Mouse (Mus musculus) neural tube, embryonic 11.5 days (tissue): ENCODE results near the gene Zbbx. TPM values are rescaled to one million over a fixed set of nuclear protein-coding genes. Genes with fewer than 3 reads are reported as not detected.

Source experiments
- ATAC-seq: fragments of 200-750 bp; cut with Nextera tagmentation; 2 replicates; pipeline ENCODE4 v1.8.0; 2017; ENCODE audit warnings: moderate number of reproducible peaks, mild to moderate bottlenecking, moderate TSS enrichment, moderate library complexity; ENCODE audit not compliant: insufficient read depth, low FRiP score, low TSS enrichment
- DNase-seq: peaks from one replicate; pipeline ENCODE4 v3.0.0-alpha.2; 2015; ENCODE audit warnings: low spot score
- H3K27ac ChIP-seq: fragments of 300-500 bp; sonication (generic); 2 replicates; pipeline ENCODE4 v1.5.1; 2014; ENCODE audit warnings: low read depth, mild to moderate bottlenecking, low read length
- H3K27me3 ChIP-seq: fragments of 300-500 bp; sonication (generic); 2 replicates; pipeline ENCODE4 v1.6.1; 2014; ENCODE audit warnings: mild to moderate bottlenecking, low read length, mixed read lengths; ENCODE audit not compliant: control insufficient read depth, insufficient read depth
- H3K36me3 ChIP-seq: fragments of 300-500 bp; sonication (generic); 2 replicates; pipeline ENCODE4 v1.6.1; 2014; ENCODE audit warnings: mild to moderate bottlenecking, low read length, moderate library complexity, mixed read lengths; ENCODE audit not compliant: control insufficient read depth, insufficient read depth
- H3K4me1 ChIP-seq: fragments of 300-500 bp; sonication (generic); 2 replicates; pipeline ENCODE4 v1.6.1; 2014; ENCODE audit warnings: low read length, mixed read lengths; ENCODE audit not compliant: control insufficient read depth, insufficient read depth
- H3K4me2 ChIP-seq: fragments of 300-500 bp; sonication (generic); 2 replicates; pipeline ENCODE4 v1.6.1; 2014; ENCODE audit warnings: low read depth, mild to moderate bottlenecking, moderate library complexity
- H3K4me3 ChIP-seq: fragments of 300-500 bp; sonication (generic); 2 replicates; pipeline ENCODE4 v1.5.1; 2014; ENCODE audit warnings: low read depth, low read length
- H3K9ac ChIP-seq: fragments of 300-500 bp; sonication (generic); 2 replicates; pipeline ENCODE4 v1.6.1; 2014; ENCODE audit warnings: mild to moderate bottlenecking, low read length
- H3K9me3 ChIP-seq: fragments of 300-500 bp; sonication (generic); 2 replicates; pipeline ENCODE4 v1.6.1; 2016; ENCODE audit warnings: low read length; ENCODE audit not compliant: control insufficient read depth
- WGBS: fragments of 180-500 bp; shearing (Covaris S2); extraction: QIAGEN DNeasy Blood & Tissue Kit; methylation state at CpG from one replicate; pipeline ENCODE4 v1.1.7; 2014; 5-methylcytosine and 5-hydroxymethylcytosine counted together
- polyA plus RNA-seq: library from polyadenylated mRNA; unstranded; fragments of >200 nt; fragmentation: Nextera tagmentation; extraction: Ambion mirVana; gene quantifications from 2 replicates; pipeline ENCODE4 v1.2.1, GENCODE M21; 2014

Gene Zbbx
- not detected in 2 replicates for polyA plus RNA-seq

DNA sequence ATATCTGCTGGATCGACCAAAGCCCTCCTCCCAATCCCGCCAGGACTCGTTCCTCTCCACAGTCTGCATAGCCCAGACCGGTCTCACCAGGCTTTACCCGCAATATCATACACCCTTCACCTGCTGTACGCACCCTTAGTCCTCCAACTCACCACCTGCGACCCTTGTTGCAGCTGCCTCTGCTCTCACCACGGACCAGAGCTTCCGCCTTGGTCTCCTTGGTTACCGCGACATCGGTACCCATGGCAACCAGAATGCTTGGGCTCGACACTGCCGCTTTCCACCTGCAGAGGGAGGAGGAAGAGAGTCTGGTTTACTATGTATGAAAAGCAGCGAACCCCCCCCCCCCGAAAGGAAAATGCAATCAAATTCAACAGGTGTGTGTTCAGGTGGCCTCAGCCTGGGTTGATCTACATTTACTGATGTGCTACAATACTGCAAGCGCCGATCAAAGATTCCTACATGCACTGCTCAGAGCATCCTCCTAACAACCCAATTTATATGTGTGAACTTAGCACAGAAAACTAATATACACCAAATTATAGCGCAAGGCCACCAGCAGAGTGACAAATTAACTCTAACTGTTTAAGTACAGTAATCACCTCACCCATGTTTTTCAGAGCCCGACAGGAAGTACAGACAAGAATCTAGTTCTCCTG is at the start of gene Zbbx:
Zbbx (minus strand) TSS at position 197 of the 659 bp plus-strand sequence.
- peak; percentile 96 for ATAC-seq
- no peak within 1 kb of the TSS for H3K9ac ChIP-seq
- 17% methylated on average over 20 of the region's 20 CpGs for WGBS
- no peaks in the 10 kb centered on the region for H3K27me3 ChIP-seq
- peak; percentile 83 for DNase-seq
- H3K36me3 ChIP-seq: no peaks in the 10 kb centered on the region
- H3K4me1 ChIP-seq: no peaks in the 10 kb centered on the region
- no peak within 1 kb of the TSS for H3K27ac ChIP-seq
- H3K4me3 ChIP-seq: peak within 1 kb of the TSS; percentile 23
- H3K9me3 ChIP-seq: no peaks in the 10 kb centered on the region
- peak within 1 kb of the TSS; percentile 46 for H3K4me2 ChIP-seq

DNA sequence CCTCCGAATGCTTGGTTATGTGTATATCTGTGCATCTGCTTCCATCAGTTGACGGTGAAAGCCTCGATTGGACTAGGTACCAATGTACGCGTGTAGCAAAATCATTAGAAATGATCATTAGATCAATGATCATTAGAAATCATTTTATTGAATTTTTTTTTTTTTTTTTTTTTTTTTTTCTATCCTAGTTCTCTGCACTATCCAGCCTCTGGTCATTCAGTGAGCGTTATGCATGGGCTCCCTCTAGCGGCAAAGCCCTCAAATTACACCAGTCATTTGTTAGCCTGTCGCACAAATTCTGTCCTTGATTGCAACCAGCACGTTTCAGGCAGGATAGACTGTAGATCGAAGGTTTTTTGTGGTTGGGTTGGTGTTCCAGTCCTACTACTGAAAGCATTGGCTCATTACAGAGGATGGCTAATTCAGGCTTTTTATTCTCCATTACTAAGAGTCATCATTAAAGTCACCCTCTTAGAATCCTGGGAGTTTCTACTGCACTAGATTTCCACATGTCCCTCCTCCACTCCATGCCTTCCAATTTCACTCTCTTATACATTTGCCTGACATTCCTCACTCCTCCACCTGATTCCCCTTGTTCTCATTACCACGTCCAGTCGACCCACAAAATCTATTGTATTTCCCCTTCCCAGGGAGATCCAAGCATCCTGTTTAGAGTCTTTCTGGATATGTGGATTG is 38.1 kb upstream of the Zbbx start:
- Histone ChIP-seq H3K9ac (no peak overlapping the region), H3K4me3 (no peak overlapping the region), H3K27ac (no peak overlapping the region), H3K36me3 (no peaks in the 10 kb centered on the region), H3K9me3 (no peaks in the 10 kb centered on the region), H3K4me2 (no peak overlapping the region), H3K4me1 (no peaks in the 10 kb centered on the region), H3K27me3 (no peaks in the 10 kb centered on the region)
- ATAC-seq (peak; percentile 45; the same call in 1 of the 2 replicates), DNase-seq (peak; percentile 29)
- WGBS: 37% methylated on average over 12 of the region's 12 CpGs

DNA sequence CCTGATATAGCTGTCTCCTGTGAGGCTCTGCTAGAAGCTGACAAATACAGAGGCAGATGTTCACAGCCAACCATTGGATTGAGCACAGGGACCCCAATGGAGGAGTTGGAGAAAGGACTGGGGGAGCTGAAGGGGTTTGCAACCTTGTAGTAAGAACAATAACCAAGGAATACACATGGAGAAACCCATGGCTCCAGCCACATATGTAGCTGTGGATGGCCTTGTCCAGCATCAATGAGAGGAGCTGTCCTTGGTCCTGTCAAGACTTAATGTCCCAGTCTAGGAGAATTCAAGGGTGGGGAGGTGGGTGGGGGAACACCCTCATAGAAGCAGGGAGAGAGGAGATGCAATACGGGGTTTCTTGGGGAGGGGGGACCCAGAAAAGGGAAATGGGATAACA is 17.8 kb upstream of the Zbbx start:
- H3K9ac ChIP-seq: no peak overlapping the region
- 81% methylated on average over 1 of the region's 1 CpGs for WGBS

DNA sequence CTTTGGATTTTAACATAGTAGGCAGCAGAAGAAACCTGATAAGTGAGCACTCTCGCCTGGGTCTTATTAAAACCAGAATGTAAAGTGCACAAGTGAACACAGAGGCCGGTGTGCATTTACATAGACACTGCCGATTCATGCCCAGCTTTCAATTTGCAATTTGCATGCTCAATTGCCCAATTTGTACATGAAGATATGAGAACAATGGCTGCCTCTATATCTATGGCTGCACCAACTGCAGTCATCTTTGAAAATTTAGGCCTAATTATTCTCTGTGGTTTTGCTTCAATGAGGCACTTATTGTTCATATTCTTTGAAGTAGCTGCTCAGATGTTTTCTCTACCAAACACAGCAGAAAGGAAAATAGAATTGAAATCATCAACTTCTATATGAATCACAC is 23.0 kb downstream of the Zbbx start:
- no peaks in the 10 kb centered on the region for H3K9me3 ChIP-seq
- H3K4me2 ChIP-seq: no peak overlapping the region
- ATAC-seq (no peak), DNase-seq (no peak)
- H3K4me1 ChIP-seq: no peaks in the 10 kb centered on the region
- no peaks in the 10 kb centered on the region for H3K36me3 ChIP-seq
- no peak overlapping the region for H3K9ac ChIP-seq
- H3K27me3 ChIP-seq: no peaks in the 10 kb centered on the region
- 74% methylated on average over 3 of the region's 3 CpGs for WGBS
- H3K4me3 ChIP-seq: no peak overlapping the region
- H3K27ac ChIP-seq: no peak overlapping the region

More for the DNA sequence above, 17.8 kb upstream of the Zbbx start:
- Histone ChIP-seq H3K36me3 (no peaks in the 10 kb centered on the region), H3K4me2 (no peak overlapping the region), H3K4me3 (no peak overlapping the region), H3K9me3 (no peaks in the 10 kb centered on the region), H3K27ac (no peak overlapping the region), H3K27me3 (no peaks in the 10 kb centered on the region), H3K4me1 (no peaks in the 10 kb centered on the region)
- DNase-seq (no peak), ATAC-seq (no peak)

DNA sequence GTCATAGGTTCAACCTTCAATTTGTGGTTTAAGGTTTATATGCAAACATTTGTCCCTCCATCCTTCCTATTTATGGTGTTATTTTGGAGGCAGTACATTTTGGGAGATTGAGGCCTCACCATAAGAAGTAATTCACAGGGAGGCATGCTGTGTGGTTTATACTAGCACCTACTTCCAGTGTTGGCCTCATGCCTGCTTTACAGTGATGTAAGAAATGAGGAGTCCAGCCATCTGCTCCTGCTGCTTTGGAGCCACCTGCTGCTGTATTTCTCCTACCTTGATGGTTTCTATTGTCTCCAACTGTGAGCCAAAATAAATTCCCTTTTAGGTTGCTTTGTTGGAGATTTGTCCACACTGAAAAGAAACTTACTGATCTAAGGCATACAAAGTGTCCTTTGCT is 60.0 kb downstream of the Zbbx start:
- no peaks in the 10 kb centered on the region for H3K4me1 ChIP-seq
- no peak overlapping the region for H3K4me2 ChIP-seq
- H3K36me3 ChIP-seq: no peaks in the 10 kb centered on the region
- H3K9ac ChIP-seq: no peak overlapping the region
- ATAC-seq: no peak
- H3K4me3 ChIP-seq: no peak overlapping the region
- DNase-seq: no peak
- no peaks in the 10 kb centered on the region for H3K27me3 ChIP-seq
- no peak overlapping the region for H3K27ac ChIP-seq
- H3K9me3 ChIP-seq: no peaks in the 10 kb centered on the region

DNA sequence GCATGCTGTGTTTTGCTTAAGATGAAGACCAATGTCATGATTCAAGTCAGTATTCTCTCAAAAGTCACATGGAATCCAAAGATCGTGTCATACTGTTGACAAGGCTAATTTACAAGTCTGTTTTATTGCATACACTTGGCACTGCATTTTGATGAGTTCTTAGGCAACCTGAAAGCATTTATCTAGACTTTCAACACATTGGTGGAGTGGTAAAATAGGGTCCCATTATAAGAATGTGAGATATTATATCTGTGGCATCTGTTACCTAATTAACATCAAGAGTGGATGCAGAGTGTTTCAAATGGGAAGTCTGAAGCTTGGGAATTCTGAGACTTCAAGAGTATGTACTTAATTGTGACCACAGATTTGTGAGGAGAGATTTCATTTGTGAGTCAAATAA is 79.1 kb downstream of the Zbbx start:
- no peak overlapping the region for H3K9ac ChIP-seq
- ATAC-seq: no peak
- WGBS: 76% methylated on average over 1 of the region's 1 CpGs

DNA sequence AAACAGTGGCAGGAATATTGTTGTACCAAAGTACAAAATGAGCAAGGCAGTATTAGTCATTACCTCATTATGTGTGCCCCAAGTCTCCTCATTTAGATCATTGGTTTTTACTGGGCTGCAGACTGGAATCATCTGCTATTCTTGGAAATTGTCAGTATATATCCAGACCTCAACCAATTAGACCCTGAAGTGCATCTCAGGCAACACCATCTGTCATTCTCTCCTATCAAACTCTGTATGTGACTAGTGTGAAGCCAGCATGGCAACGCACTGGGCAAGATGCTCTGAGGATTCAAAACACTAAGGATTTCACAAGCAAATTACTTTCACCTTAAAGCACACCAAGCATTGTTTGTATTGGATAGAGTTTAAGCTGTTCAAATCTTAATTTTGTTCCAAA is 85.9 kb downstream of the Zbbx start:
- no peaks in the 10 kb centered on the region for H3K36me3 ChIP-seq
- 78% methylated on average over 1 of the region's 1 CpGs for WGBS
- no peak overlapping the region for H3K9ac ChIP-seq
- H3K4me1 ChIP-seq: no peaks in the 10 kb centered on the region
- no peaks in the 10 kb centered on the region for H3K9me3 ChIP-seq
- no peaks in the 10 kb centered on the region for H3K27me3 ChIP-seq
- ATAC-seq: no peak
- no peak overlapping the region for H3K4me3 ChIP-seq
- DNase-seq: no peak
- no peak overlapping the region for H3K27ac ChIP-seq
- H3K4me2 ChIP-seq: no peak overlapping the region

More for the DNA sequence above, 79.1 kb downstream of the Zbbx start:
- H3K27ac ChIP-seq: no peak overlapping the region
- no peak overlapping the region for H3K4me2 ChIP-seq
- no peaks in the 10 kb centered on the region for H3K4me1 ChIP-seq
- no peak overlapping the region for H3K4me3 ChIP-seq
- H3K9me3 ChIP-seq: no peaks in the 10 kb centered on the region
- H3K27me3 ChIP-seq: no peaks in the 10 kb centered on the region
- no peak for DNase-seq
- no peaks in the 10 kb centered on the region for H3K36me3 ChIP-seq

DNA sequence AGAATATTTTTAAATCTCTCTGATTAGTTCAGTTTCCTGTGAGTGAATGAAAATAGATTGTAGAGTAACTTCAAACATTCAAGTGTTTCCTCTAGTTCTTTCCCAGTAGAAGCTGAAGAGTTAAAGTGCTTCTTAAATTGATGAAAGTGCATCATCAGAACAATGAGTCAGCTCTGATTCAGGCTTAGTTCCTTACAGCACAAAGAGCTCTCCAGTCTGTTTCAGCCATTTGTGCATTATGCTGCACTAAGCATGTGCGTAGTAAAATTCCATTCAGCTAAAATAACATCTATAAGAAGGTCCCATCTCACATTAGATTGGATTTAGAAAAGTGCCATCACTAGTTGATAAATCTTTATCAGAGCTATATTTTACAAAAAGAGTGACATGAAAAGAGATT is 155.1 kb downstream of the Zbbx start:
- Histone ChIP-seq H3K9ac (no peak overlapping the region), H3K27me3 (no peaks in the 10 kb centered on the region), H3K36me3 (no peaks in the 10 kb centered on the region), H3K27ac (no peak overlapping the region), H3K4me3 (no peak overlapping the region), H3K9me3 (no peaks in the 10 kb centered on the region), H3K4me1 (no peaks in the 10 kb centered on the region), H3K4me2 (no peak overlapping the region)
- no peak for ATAC-seq
- 97% methylated on average over 1 of the region's 1 CpGs for WGBS
- no peak for DNase-seq
